Mouse (Mus musculus) neural tube, embryonic 12.5 days (tissue): ENCODE measurements around the gene Gm26602. TPM values are rescaled to one million over a fixed set of nuclear protein-coding genes. Genes with fewer than 3 reads are reported as not detected.
A peak's percentile ranks its signal among the peaks of the same experiment; 100 is the strongest.
"Not testable (repeated sequence)": the region's sequence is repeated elsewhere in the genome, so short reads cannot be mapped to it uniquely, and the experiment has no call there.

Experiments used
- ATAC-seq: fragments of 200-750 bp; cut with Nextera tagmentation; 2 replicates; pipeline ENCODE4 v1.8.0; 2017; ENCODE audit warnings: low read depth, mild to moderate bottlenecking, moderate TSS enrichment, moderate library complexity; ENCODE audit not compliant: low FRiP score
- H3K27ac ChIP-seq: fragments of 300-500 bp; sonication (generic); 2 replicates; pipeline ENCODE4 v1.5.1; 2016
- H3K27me3 ChIP-seq: fragments of 300-500 bp; sonication (generic); replicated peaks from 2 replicates; pipeline ENCODE4 v1.6.1; 2016; ENCODE audit warnings: mild to moderate bottlenecking
- H3K36me3 ChIP-seq: fragments of 300-500 bp; sonication (generic); 2 replicates; pipeline ENCODE4 v1.6.1; 2016; ENCODE audit warnings: mild to moderate bottlenecking
- H3K4me1 ChIP-seq: fragments of 300-500 bp; sonication (generic); 2 replicates; pipeline ENCODE4 v1.6.1; 2016
- H3K4me2 ChIP-seq: fragments of 300-500 bp; sonication (generic); replicated peaks from 2 replicates; pipeline ENCODE4 v1.6.1; 2016; ENCODE audit warnings: mild to moderate bottlenecking
- H3K4me3 ChIP-seq: fragments of 300-500 bp; sonication (generic); 2 replicates; pipeline ENCODE4 v1.5.1; 2016
- H3K9ac ChIP-seq: fragments of 300-500 bp; sonication (generic); 2 replicates; pipeline ENCODE4 v1.6.1; 2016; ENCODE audit warnings: mild to moderate bottlenecking
- H3K9me3 ChIP-seq: fragments of 300-500 bp; sonication (generic); 2 replicates; pipeline ENCODE4 v1.6.1; 2016; ENCODE audit warnings: mild to moderate bottlenecking
- WGBS: fragments of 180-500 bp; shearing (Covaris S2); methylation state at CpG from one replicate; pipeline ENCODE4 v1.1.7; 2016; 5-methylcytosine and 5-hydroxymethylcytosine counted together
- polyA plus RNA-seq: library from polyadenylated mRNA; unstranded; fragments of >200 nt; fragmentation: Nextera tagmentation; extraction: Ambion mirVana; gene quantifications from 2 replicates; pipeline ENCODE4 v1.2.1, GENCODE M21; 2016

Gene Gm26602
- polyA plus RNA-seq, 1 experiment from 2014 or later, result 28.4 TPM

DNA sequence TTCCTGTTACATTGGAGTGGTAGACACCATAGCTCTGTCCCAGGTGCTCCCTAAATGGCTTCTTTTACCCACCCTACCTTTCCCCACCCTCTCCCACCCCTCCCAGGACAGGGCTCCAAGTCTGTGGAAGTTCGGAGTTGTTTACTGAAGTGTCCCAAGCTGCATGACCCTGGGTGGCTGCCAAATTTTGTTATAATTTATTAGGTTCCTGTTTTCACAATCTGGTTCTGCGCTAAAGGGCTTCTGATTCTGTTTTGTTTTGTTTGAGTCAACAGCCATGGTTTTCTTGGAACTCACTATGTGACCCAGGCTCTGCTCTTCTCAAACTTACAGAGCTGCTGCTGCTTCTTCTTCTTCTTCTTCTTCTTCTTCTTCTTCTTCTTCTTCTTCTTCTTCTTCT, 21.3 kb upstream of the Gm26602 start:
- WGBS, result 82% methylated on average over 2 of the region's 2 CpGs
- peaks cover 3% of the 10 kb centered on the region; the same call in 1 of the 2 replicates for H3K27me3 ChIP-seq
- no peak overlapping the region for H3K27ac ChIP-seq
- peaks cover 4% of the 10 kb centered on the region; the same call in 1 of the 2 replicates for H3K36me3 ChIP-seq
- no peak overlapping the region for H3K9ac ChIP-seq
- no peaks in the 10 kb centered on the region for H3K4me1 ChIP-seq
- no peaks in the 10 kb centered on the region for H3K9me3 ChIP-seq
- ATAC-seq, result no peak
- H3K4me3 ChIP-seq, result no peak overlapping the region
- H3K4me2 ChIP-seq, result no peak overlapping the region

DNA sequence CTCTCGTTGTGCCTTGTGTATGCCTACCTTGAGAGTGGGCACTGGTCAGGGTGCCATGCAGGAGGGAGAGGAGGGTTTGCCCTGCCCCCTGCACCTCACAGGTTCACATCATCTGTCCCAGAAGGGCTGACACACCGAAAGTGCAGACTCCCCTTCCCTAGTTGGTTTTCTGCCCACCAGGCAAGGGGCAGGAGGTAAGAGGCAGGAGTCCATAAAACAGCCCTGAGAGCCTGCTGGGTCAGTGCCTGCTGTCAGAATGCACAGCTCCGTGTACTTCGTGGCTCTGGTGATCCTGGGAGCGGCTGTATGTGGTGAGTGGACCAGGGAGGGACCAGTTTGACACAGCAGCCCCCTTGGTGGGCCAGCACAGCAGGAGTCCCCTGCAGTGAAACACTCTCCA, 20.0 kb upstream of the Gm26602 start, which contains the start of gene Cfd:
TSS of gene Cfd (plus strand) at position 184 of the 400 bp plus-strand sequence.
- H3K4me2 ChIP-seq, result no peak within 1 kb of the TSS
- H3K36me3 ChIP-seq, result peaks cover 14% of the 10 kb centered on the region
- H3K9ac ChIP-seq, result no peak within 1 kb of the TSS
- no peaks in the 10 kb centered on the region for H3K9me3 ChIP-seq
- no peaks in the 10 kb centered on the region for H3K4me1 ChIP-seq
- WGBS, result 43% methylated on average over 5 of the region's 5 CpGs
- H3K27me3 ChIP-seq, result peaks cover 4% of the 10 kb centered on the region; the same call in 1 of the 2 replicates
- no peak within 1 kb of the TSS for H3K4me3 ChIP-seq
- ATAC-seq, result no peak
- no peak within 1 kb of the TSS for H3K27ac ChIP-seq

DNA sequence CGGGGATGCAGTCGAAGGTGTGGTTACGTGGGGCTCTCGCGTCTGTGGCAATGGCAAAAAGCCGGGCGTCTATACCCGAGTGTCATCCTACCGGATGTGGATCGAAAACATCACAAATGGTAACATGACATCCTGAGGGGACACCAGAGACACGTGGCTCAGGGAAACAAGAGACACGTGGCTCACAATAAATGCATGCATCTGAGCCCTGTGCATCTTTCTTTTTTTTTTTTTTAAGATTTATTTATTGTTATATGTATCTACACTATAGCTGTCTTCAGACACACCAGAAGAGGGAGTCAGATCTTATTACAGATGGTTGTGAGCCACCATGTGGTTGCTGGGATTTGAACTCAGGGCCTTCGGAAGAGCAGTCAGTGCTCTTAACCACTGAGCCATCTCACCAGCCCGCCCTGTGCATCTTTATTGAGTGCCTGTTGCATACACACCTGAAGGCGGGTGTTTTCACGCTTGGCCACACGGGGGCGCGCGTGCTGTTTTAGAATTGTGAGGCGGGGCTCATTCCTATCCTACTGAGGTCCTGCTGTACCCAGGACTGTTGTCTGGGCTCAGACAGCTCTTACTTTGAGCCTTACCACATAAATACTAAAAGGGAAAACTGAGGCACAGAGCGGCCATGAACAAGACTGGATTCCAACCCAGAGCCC, 18.1 kb upstream of the Gm26602 start:
- peaks cover 33% of the 10 kb centered on the region for H3K36me3 ChIP-seq
- H3K9ac ChIP-seq, H3K4me2 ChIP-seq, H3K27ac ChIP-seq, H3K27me3 ChIP-seq, H3K4me3 ChIP-seq, H3K4me1 ChIP-seq, H3K9me3 ChIP-seq: not testable (repeated sequence)
- ATAC-seq, result 0 out of 2 replicates have a peak, but pooled peaks have one; percentile 39
- 45% methylated on average over 22 of the region's 22 CpGs for WGBS

DNA sequence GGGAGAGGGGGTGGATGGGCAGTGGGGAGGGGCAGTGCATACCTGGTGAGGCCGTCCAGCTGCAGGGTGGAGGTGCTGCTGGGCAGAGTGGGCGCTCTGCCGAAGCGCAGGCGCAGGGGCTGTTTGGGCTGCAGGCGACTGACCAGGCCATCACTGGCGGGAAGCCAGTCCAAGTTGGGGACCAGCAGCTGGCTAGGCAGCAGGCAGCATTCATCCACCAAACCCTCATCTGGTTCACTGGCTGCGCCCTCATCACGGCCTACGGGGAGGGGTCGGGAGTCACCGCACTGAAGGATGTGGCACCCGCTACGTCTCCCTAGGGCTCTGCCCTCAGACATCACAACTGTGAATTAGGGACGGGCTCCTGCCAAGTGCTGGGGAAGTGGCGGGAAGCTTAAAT, 14.3 kb upstream of the Gm26602 start:
- Histone ChIP-seq H3K4me2 (no peak overlapping the region), H3K27ac (no peak overlapping the region), H3K36me3 (peaks cover 48% of the 10 kb centered on the region), H3K9me3 (no peaks in the 10 kb centered on the region), H3K27me3 (peaks cover 17% of the 10 kb centered on the region), H3K9ac (no peak overlapping the region), H3K4me1 (peaks cover 9% of the 10 kb centered on the region), H3K4me3 (no peak overlapping the region)
- WGBS, result 90% methylated on average over 16 of the region's 16 CpGs
- ATAC-seq, result no peak

DNA sequence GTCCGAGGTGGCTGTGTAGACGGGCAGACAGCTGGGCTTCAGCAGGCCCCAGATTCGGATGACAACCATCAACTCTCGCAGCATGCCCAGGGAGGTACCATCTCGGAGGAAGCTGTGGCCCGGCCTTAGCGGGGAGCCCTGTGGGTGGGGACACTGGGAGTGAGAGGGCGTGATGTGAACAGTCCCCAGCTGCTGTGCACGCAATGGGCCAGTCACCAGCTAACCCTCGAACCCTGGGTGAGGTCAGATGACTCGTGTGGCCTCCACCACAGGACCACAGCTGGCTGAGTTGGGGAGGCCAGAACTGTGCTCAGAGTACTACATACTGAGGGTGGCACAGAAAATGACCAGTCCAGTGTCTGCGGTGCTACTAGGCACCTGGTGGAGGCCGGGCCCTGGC, 13.8 kb upstream of the Gm26602 start:
- no peak overlapping the region for H3K4me2 ChIP-seq
- H3K9ac ChIP-seq, result no peak overlapping the region
- ATAC-seq, result no peak
- 88% methylated on average over 13 of the region's 13 CpGs for WGBS
- no peak overlapping the region for H3K27ac ChIP-seq
- no peak overlapping the region for H3K4me3 ChIP-seq
- H3K4me1 ChIP-seq, result peaks cover 12% of the 10 kb centered on the region
- peaks cover 48% of the 10 kb centered on the region for H3K36me3 ChIP-seq
- peaks cover 17% of the 10 kb centered on the region for H3K27me3 ChIP-seq
- H3K9me3 ChIP-seq, result no peaks in the 10 kb centered on the region

DNA sequence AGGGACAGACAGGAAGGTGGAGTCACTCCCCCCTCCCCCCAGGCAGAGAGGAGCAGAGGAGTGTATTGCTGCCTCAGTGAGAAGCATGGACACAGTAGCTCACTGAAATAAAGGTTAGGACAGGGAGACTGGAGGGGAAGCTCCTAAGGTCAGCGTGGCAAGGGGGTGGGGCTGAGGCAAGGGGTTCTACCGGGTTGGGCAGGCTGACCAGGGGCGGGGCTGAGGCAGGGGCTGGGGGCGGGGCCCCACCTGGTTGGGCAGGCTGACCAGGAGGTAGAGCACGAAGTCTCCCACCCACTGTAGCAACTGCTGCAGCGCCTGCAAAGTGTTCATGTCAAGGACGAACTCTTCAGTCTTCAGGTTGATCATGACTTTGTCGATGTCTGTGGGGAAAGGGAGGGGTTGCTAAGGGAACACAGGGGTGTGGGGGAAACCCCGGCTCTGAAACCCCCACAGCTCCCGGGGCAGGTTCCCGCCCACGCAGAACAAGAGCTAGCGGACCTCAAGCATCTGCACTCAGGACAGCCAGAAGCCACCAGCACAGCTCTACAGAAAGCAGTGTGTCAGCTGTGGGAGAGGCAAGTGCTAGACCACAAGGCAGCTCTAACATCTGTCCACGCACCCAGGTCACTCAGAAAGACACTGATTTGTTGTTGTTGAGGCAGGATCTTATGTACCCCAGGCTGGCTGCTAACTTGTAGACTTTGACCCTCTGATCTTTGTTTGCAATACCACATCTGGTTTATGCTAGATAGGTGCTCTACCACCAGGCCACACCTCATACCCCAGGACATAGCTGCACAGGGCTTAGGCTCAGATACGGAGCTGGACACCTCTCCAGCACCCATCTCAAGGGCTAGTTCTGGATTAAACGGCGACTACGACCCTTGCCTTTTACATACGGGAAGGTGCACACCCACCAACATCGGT, 13.1 kb upstream of the Gm26602 start:
- 51% methylated on average over 20 of the region's 20 CpGs for WGBS
- no peak for ATAC-seq
- Histone ChIP-seq H3K4me3 (no peak overlapping the region), H3K9me3 (no peaks in the 10 kb centered on the region), H3K9ac (no peak overlapping the region), H3K4me1 (peaks cover 12% of the 10 kb centered on the region), H3K36me3 (peaks cover 52% of the 10 kb centered on the region), H3K4me2 (no peak overlapping the region), H3K27me3 (peaks cover 17% of the 10 kb centered on the region), H3K27ac (no peak overlapping the region)

DNA sequence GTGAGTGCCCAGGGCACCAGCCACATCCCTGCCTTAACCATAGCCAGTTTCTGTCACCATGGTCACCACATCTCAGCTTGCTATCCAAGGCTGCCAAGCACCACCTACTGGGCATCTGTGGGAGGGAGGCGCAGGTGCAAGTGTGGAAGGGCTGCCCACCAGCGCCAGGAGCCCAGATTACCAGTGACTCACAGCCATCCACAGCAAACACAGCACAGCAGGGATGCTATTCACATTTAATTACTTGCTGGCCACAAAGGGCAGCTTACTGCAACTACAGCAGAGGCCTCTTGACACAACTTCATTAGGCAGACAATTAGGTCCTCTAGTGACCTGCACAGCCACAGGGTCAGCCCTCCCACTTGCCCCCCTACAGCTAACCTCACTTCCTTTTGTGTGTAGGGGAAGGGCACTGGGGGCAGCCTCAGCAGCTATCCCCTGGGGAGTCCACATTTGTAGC, 9.7 kb upstream of the Gm26602 start:
- Histone ChIP-seq H3K9ac (peak overlapping the region; percentile 3; the same call in 1 of the 2 replicates), H3K27ac (no peak overlapping the region), H3K4me2 (0 out of 2 replicates have a peak overlapping the region, but pooled peaks have one; percentile 7), H3K9me3 (no peaks in the 10 kb centered on the region), H3K36me3 (peaks cover 61% of the 10 kb centered on the region), H3K4me3 (no peak overlapping the region), H3K27me3 (peaks cover 14% of the 10 kb centered on the region; the same call in 1 of the 2 replicates), H3K4me1 (peaks cover 12% of the 10 kb centered on the region)
- ATAC-seq, result peak; percentile 69
- WGBS, result 8% methylated on average over 2 of the region's 2 CpGs

DNA sequence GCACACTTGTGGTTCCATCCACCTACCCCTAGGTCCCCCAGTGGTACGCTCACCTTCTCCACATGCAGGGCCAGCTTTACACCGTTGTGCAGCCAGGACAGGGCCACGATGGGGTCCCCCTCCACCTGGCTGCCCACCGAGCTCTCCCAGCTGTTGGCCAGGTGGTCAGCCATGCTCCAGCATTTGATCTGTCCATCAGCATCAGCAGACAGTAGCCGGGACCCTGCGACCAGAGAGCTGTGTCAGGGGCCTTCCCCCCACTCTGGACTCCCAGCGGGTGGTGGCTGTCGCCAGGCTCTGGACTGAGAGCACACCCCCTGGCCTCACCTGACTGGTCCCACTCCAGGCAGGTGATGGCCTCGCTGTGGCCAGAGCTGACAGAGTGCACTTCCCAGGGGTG, 3.9 kb upstream of the Gm26602 start:
- Histone ChIP-seq H3K4me3 (no peak overlapping the region), H3K27ac (no peak overlapping the region), H3K27me3 (no peaks in the 10 kb centered on the region), H3K36me3 (peaks cover 52% of the 10 kb centered on the region), H3K4me2 (no peak overlapping the region), H3K4me1 (0 out of 2 replicates have a peak, but pooled peaks cover 5% of the 10 kb centered on the region), H3K9me3 (no peaks in the 10 kb centered on the region), H3K9ac (no peak overlapping the region)
- 95% methylated on average over 9 of the region's 9 CpGs for WGBS
- no peak for ATAC-seq

DNA sequence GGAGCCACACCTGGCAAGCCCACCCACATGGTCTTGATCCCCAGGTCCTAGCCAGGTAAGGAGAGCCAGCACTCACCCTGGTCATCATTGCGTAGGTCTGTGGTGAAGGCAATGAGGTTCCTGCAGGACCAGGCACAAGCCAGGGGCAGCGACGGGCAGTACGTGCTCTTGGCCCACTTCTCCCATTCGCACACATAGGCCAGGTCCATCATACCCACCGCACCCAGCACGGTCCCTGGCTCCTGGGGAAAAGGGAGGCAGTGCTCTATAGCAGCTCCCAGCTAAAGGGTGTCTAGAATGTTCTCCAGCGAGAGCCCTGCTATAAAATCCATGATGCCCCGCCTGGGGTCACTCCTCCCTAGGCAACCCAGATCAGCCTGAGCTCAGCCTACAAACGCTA, 3.2 kb upstream of the Gm26602 start:
- 92% methylated on average over 10 of the region's 10 CpGs for WGBS
- no peaks in the 10 kb centered on the region for H3K9me3 ChIP-seq
- no peaks in the 10 kb centered on the region for H3K27me3 ChIP-seq
- H3K4me3 ChIP-seq, result no peak overlapping the region
- ATAC-seq, result no peak
- peaks cover 57% of the 10 kb centered on the region for H3K36me3 ChIP-seq
- 0 out of 2 replicates have a peak, but pooled peaks cover 5% of the 10 kb centered on the region for H3K4me1 ChIP-seq
- no peak overlapping the region for H3K9ac ChIP-seq
- H3K27ac ChIP-seq, result no peak overlapping the region
- H3K4me2 ChIP-seq, result no peak overlapping the region

DNA sequence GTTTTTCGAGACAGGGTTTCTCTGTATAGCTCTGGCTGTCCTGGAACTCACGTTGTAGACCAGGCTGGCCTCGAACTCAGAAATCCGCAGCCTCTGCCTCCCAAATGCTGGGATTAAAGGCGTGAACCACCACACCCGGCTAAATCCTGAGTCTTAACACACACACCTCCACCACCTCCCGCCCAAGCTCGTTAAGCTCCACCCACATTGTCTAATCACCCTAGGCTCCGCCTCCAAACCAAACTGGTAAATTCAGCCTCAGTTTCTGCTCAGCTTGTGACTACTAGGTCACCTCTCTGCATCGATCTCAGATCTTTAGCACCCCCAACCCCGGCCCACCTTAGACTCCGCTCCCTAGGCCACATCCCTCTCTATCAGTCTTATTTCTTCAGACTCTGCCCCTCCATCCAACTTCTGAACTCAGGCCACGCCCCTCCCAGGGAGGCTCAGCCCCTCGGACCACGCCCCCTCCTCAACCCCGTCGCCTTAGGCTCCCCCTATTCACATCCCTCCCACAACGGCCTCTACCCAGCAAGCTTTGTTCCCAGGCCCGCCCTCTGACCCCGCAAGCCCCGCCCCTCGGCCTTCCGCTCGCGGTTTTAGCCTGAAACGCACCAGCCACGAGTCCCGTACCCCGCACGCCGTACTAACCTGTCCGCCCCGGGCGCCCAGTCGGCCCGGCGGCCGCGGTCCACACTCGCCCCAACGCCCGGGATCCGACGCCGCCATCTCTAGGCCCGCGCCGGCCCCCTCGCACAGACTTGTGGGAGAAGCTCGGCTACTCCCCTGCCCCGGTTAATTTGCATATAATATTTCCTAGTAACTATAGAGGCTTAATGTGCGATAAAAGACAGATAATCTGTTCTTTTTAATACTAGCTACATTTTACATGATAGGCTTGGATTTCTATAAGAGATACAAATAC, 2.2 kb upstream of the Gm26602 start, which contains the start of gene Med16:
TSS of gene Med16 (minus strand) at position 757 of the 925 bp plus-strand sequence.
- H3K27me3 ChIP-seq, result no peaks in the 10 kb centered on the region
- peak within 1 kb of the TSS; percentile 90 for H3K27ac ChIP-seq
- H3K4me1 ChIP-seq, result 0 out of 2 replicates have a peak, but pooled peaks cover 5% of the 10 kb centered on the region
- WGBS, result 2% methylated on average over 52 of the region's 52 CpGs
- peak within 1 kb of the TSS; percentile 53 for H3K4me2 ChIP-seq
- peaks cover 51% of the 10 kb centered on the region for H3K36me3 ChIP-seq
- H3K4me3 ChIP-seq, result peak within 1 kb of the TSS; percentile 68
- ATAC-seq, result peak; percentile 93
- H3K9ac ChIP-seq, result peak within 1 kb of the TSS; percentile 83
- H3K9me3 ChIP-seq, result no peaks in the 10 kb centered on the region

DNA sequence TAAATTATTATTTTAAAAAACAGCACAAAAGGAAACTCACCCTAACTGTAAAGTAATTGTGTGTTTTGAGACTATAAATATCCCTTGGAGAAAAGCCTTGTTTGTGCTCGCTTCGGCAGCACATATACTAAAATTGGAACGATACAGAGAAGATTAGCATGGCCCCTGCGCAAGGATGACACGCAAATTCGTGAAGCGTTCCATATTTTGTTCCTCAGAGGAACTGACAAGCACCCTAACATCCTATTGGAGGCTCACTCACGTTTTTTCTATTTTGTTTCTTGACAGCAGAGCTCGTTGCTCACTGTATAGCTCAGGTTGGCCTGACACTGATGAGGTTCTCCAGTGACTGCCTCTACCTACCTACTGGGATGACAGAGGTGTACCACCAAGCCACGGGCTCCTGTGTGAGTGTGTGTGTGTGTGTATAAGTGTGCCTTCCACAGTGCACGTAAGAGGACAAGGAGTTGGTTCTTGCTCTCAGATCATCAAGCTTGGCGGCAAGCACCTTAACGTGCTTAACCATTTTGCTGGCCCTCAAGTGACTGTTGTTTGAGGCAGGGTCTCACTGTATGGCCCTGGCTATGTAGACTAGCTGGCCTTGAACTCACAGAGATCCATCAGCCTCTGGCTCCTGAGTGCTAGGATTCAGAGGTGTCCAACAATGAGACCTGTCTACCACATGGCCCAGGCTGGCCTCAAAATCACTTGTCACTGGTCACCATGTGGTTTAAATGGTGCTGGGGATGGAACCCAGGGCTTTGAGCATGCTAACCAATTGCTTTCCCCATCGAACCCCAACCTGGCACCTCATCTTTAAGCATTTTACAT, 1.3 kb upstream of the Gm26602 start:
- H3K4me1 ChIP-seq, result 0 out of 2 replicates have a peak, but pooled peaks cover 5% of the 10 kb centered on the region
- no peaks in the 10 kb centered on the region for H3K27me3 ChIP-seq
- peak; percentile 49 for ATAC-seq
- H3K4me2 ChIP-seq, result peak overlapping the region; percentile 38
- WGBS, result 24% methylated on average over 14 of the region's 14 CpGs
- no peak overlapping the region for H3K9ac ChIP-seq
- peaks cover 45% of the 10 kb centered on the region for H3K36me3 ChIP-seq
- H3K27ac ChIP-seq, result peak overlapping the region; percentile 15
- H3K4me3 ChIP-seq, result no peak overlapping the region
- H3K9me3 ChIP-seq, result no peaks in the 10 kb centered on the region
